ENCODE assay signal across 13 mouse cellular contexts in genomic region chr3:38042614-38043013, GRCm38 (mm10).
DNase-seq lines count a peak whose midpoint lies in the region; ATAC-seq lines count a peak whose summit lies in the region.
"Had no signal": no experiment of that assay in that cellular context is flagged by ENCODE, and none has a peak within 500 bp of the region (broad histone marks: within the 10 kb centered on the region; RNA-seq: fewer than 3 reads in every experiment).

No protein-coding gene starts in this region.

- no peak overlapping the region for H3K4me2 ChIP-seq in heart, embryonic 15.5 days
- no peak overlapping the region for H3K4me2 ChIP-seq in intestine, embryonic 15.5 days (replicated peaks)
- H3K4me2 ChIP-seq: forebrain, embryonic 12.5 days had no signal

- H3K27ac ChIP-seq in heart, embryonic 15.5 days = no peak overlapping the region
- H3K27ac ChIP-seq in midbrain, embryonic 10.5 days (replicated peaks) = no peak overlapping the region
- no peak overlapping the region for H3K27ac ChIP-seq in intestine, embryonic 15.5 days
- H3K27ac ChIP-seq: forebrain, embryonic 12.5 days had no signal

- H3K36me3 ChIP-seq in heart, embryonic 15.5 days = no peaks in the 10 kb centered on the region
- H3K36me3 ChIP-seq in midbrain, embryonic 10.5 days = no peaks in the 10 kb centered on the region
- H3K36me3 ChIP-seq in intestine, embryonic 15.5 days = no peaks in the 10 kb centered on the region
- H3K36me3 ChIP-seq: forebrain, embryonic 12.5 days had no signal

- peak; percentile 62; the same call in 1 of the 2 replicates for ATAC-seq in heart, embryonic 15.5 days (replicated peaks; ENCODE audit: insufficient number of reproducible peaks, insufficient read depth, low FRiP score, low read depth)
- ATAC-seq in erythroid progenitor cell, adult 5-6 weeks (replicated peaks; ENCODE audit: low FRiP score, poor library complexity, severe bottlenecking) = no peak
- no peak for ATAC-seq in intestine, embryonic 15.5 days
- ATAC-seq: midbrain, embryonic 16.5 days had no signal

- no peaks in the 10 kb centered on the region for H3K9me3 ChIP-seq in heart, embryonic 15.5 days (replicated peaks)
- no peaks in the 10 kb centered on the region for H3K9me3 ChIP-seq in midbrain, embryonic 10.5 days (replicated peaks)
- no peaks in the 10 kb centered on the region for H3K9me3 ChIP-seq in intestine, embryonic 15.5 days
- H3K9me3 ChIP-seq: forebrain, embryonic 12.5 days had no signal

- no peak for DNase-seq in heart, postnatal 4 days
- DNase-seq in adipocyte (ENCODE audit: low spot score) = peak; percentile 32
- DNase-seq in forelimb bud, embryonic 11.5 days (ENCODE audit: low read depth, low spot score) = peak; percentile 34
- DNase-seq in kidney, postnatal 36 days = peak; percentile 52 to 62
- DNase-seq in midbrain, embryonic 10.5 days (ENCODE audit: low spot score) = no peak
- DNase-seq: cerebellum, postnatal 10 days; liver; thymus, postnatal 14 days had no signal

- H3K27me3 ChIP-seq in heart, embryonic 15.5 days = 0 out of 2 replicates have a peak, but pooled peaks cover 2% of the 10 kb centered on the region
- no peaks in the 10 kb centered on the region for H3K27me3 ChIP-seq in midbrain, embryonic 10.5 days (ENCODE audit: low read depth, poor library complexity, severe bottlenecking)
- no peaks in the 10 kb centered on the region for H3K27me3 ChIP-seq in intestine, embryonic 15.5 days (replicated peaks)
- H3K27me3 ChIP-seq: forebrain, embryonic 12.5 days had no signal

- no peak overlapping the region for H3K4me3 ChIP-seq in heart, embryonic 15.5 days
- H3K4me3 ChIP-seq in midbrain, embryonic 10.5 days = no peak overlapping the region
- H3K4me3 ChIP-seq in intestine, embryonic 15.5 days (replicated peaks) = no peak overlapping the region
- H3K4me3 ChIP-seq: forebrain, embryonic 12.5 days had no signal

- H3K4me1 ChIP-seq in heart, embryonic 15.5 days (replicated peaks) = peaks cover 13% of the 10 kb centered on the region
- H3K4me1 ChIP-seq in midbrain, embryonic 10.5 days = peaks cover 10% of the 10 kb centered on the region; the same call in 1 of the 2 replicates
- H3K4me1 ChIP-seq in intestine, embryonic 15.5 days (replicated peaks) = 0 out of 2 replicates have a peak, but pooled peaks cover 2% of the 10 kb centered on the region
- H3K4me1 ChIP-seq: forebrain, embryonic 12.5 days had no signal

- WGBS in heart, embryonic 15.5 days = 18% methylated on average over 6 of the region's 6 CpGs
- 68% methylated on average over 6 of the region's 6 CpGs for WGBS in midbrain, embryonic 10.5 days
- WGBS in intestine, embryonic 15.5 days = 44% methylated on average over 6 of the region's 6 CpGs

- no peak overlapping the region for H3K9ac ChIP-seq in heart, embryonic 15.5 days
- no peak overlapping the region for H3K9ac ChIP-seq in intestine, embryonic 15.5 days
- H3K9ac ChIP-seq: forebrain, embryonic 12.5 days had no signal

Comparison
In these comparisons a context has a peak if more than half of its experiments do, and no peak if none do; other contexts are left out.
1. DNase-seq: peak in adipocyte (single experiment), forelimb bud, embryonic 11.5 days (single experiment) and kidney, postnatal 36 days (2 of 2); none in heart, postnatal 4 days (single experiment) and midbrain, embryonic 10.5 days (single experiment).